ENCODE assay signal across 20 mouse cellular contexts in genomic region chr17:84665691-84666090, GRCm38 (mm10). TPM values are rescaled to one million over a fixed set of nuclear protein-coding genes. Genes with fewer than 3 reads are reported as not detected.
DNase-seq lines count a peak whose midpoint lies in the region; ATAC-seq lines count a peak whose summit lies in the region.
"Had no signal": no experiment of that assay in that cellular context is flagged by ENCODE, and none has a peak within 500 bp of the region (broad histone marks: within the 10 kb centered on the region; RNA-seq: fewer than 3 reads in every experiment).

No protein-coding gene starts in this region.

- peak overlapping the region; percentile 44 for H3K4me2 ChIP-seq in intestine, embryonic 15.5 days (replicated peaks)
- H3K4me2 ChIP-seq in stomach, embryonic 15.5 days = no peak overlapping the region
- no peak overlapping the region for H3K4me2 ChIP-seq in hindbrain, embryonic 14.5 days (replicated peaks)
- no peak overlapping the region for H3K4me2 ChIP-seq in hindbrain, embryonic 12.5 days (replicated peaks)
- H3K4me2 ChIP-seq: limb, embryonic 15.5 days had no signal

- peaks cover 18% of the 10 kb centered on the region for H3K4me1 ChIP-seq in intestine, embryonic 15.5 days (replicated peaks)
- 0 out of 2 replicates have a peak, but pooled peaks cover 4% of the 10 kb centered on the region for H3K4me1 ChIP-seq in stomach, embryonic 15.5 days
- no peaks in the 10 kb centered on the region; the same call in 1 of the 2 replicates for H3K4me1 ChIP-seq in hindbrain, embryonic 14.5 days (replicated peaks; ENCODE audit: control insufficient read depth, insufficient read depth, low read length)
- no peaks in the 10 kb centered on the region for H3K4me1 ChIP-seq in hindbrain, embryonic 12.5 days

- H3K9ac ChIP-seq in intestine, embryonic 15.5 days = no peak overlapping the region
- no peak overlapping the region for H3K9ac ChIP-seq in stomach, embryonic 15.5 days
- H3K9ac ChIP-seq in hindbrain, embryonic 14.5 days = no peak overlapping the region
- no peak overlapping the region for H3K9ac ChIP-seq in hindbrain, embryonic 12.5 days
- H3K9ac ChIP-seq: limb, embryonic 15.5 days; liver, postnatal 0 days had no signal

- H3K36me3 ChIP-seq in intestine, embryonic 15.5 days = no peaks in the 10 kb centered on the region
- no peaks in the 10 kb centered on the region for H3K36me3 ChIP-seq in stomach, embryonic 15.5 days
- H3K36me3 ChIP-seq in hindbrain, embryonic 14.5 days (replicated peaks; ENCODE audit: control insufficient read depth, insufficient read depth) = no peaks in the 10 kb centered on the region
- no peaks in the 10 kb centered on the region for H3K36me3 ChIP-seq in hindbrain, embryonic 12.5 days
- H3K36me3 ChIP-seq: forebrain, embryonic 10.5 days; heart, embryonic 10.5 days; limb, embryonic 15.5 days had no signal

- ATAC-seq in intestine, embryonic 15.5 days = peak; percentile 85
- 0 out of 2 replicates have a peak, but pooled peaks have one; percentile 43 for ATAC-seq in stomach, embryonic 15.5 days (ENCODE audit: insufficient read depth, low FRiP score, low read depth)
- no peak for ATAC-seq in activated CD4-positive, CD25-positive, alpha-beta regulatory T cell, adult 4 months
- no peak for ATAC-seq in hindbrain, embryonic 14.5 days (ENCODE audit: low FRiP score)
- ATAC-seq in hindbrain, embryonic 12.5 days (ENCODE audit: low FRiP score) = no peak
- ATAC-seq: liver, postnatal 0 days had no signal

- 19% methylated on average over 9 of the region's 9 CpGs for WGBS in intestine, embryonic 15.5 days
- WGBS in stomach, embryonic 15.5 days = 34% methylated on average over 9 of the region's 9 CpGs
- WGBS in hindbrain, embryonic 14.5 days = 42% methylated on average over 9 of the region's 9 CpGs
- 40% methylated on average over 9 of the region's 9 CpGs for WGBS in hindbrain, embryonic 12.5 days

- H3K4me3 ChIP-seq in intestine, embryonic 15.5 days (replicated peaks) = no peak overlapping the region
- H3K4me3 ChIP-seq in stomach, embryonic 15.5 days (replicated peaks) = no peak overlapping the region
- no peak overlapping the region for H3K4me3 ChIP-seq in hindbrain, embryonic 14.5 days (replicated peaks; ENCODE audit: low read length)
- H3K4me3 ChIP-seq in hindbrain, embryonic 12.5 days = no peak overlapping the region
- H3K4me3 ChIP-seq: forebrain, embryonic 10.5 days; heart, embryonic 10.5 days; limb, embryonic 15.5 days had no signal

- H3K27ac ChIP-seq in intestine, embryonic 15.5 days = no peak overlapping the region
- no peak overlapping the region for H3K27ac ChIP-seq in stomach, embryonic 15.5 days
- H3K27ac ChIP-seq in hindbrain, embryonic 14.5 days = no peak overlapping the region
- H3K27ac ChIP-seq in hindbrain, embryonic 12.5 days = no peak overlapping the region
- H3K27ac ChIP-seq: forebrain, embryonic 10.5 days; heart, embryonic 10.5 days; limb, embryonic 15.5 days had no signal

- H3K9me3 ChIP-seq in intestine, embryonic 15.5 days = no peaks in the 10 kb centered on the region
- H3K9me3 ChIP-seq in stomach, embryonic 15.5 days = no peaks in the 10 kb centered on the region
- no peaks in the 10 kb centered on the region for H3K9me3 ChIP-seq in hindbrain, embryonic 14.5 days (ENCODE audit: control insufficient read depth, low read length)
- no peaks in the 10 kb centered on the region for H3K9me3 ChIP-seq in hindbrain, embryonic 12.5 days (replicated peaks)
- H3K9me3 ChIP-seq: forebrain, embryonic 10.5 days; heart, embryonic 10.5 days; limb, embryonic 15.5 days had no signal

- DNase-seq in kidney, adult 11 months = peak; percentile 19
- no peak for DNase-seq in kidney, adult 18-20 months
- peak; percentile 45 for DNase-seq in kidney, postnatal 14 days
- no peak for DNase-seq in hindbrain, embryonic 14.5 days (ENCODE audit: low spot score)
- DNase-seq: adrenal gland, postnatal 10 days; cerebellum, adult 9-11 months; gastrocnemius, postnatal 25 days; heart, postnatal 14 days; layer of hippocampus, postnatal 36 days; liver, postnatal 0 days; lung, postnatal 36 days; midbrain, embryonic 14.5 days had no signal

- no peaks in the 10 kb centered on the region for H3K27me3 ChIP-seq in intestine, embryonic 15.5 days (replicated peaks)
- H3K27me3 ChIP-seq in stomach, embryonic 15.5 days (replicated peaks) = no peaks in the 10 kb centered on the region
- H3K27me3 ChIP-seq in hindbrain, embryonic 14.5 days (ENCODE audit: control insufficient read depth, insufficient read depth, low read length) = no peaks in the 10 kb centered on the region
- no peaks in the 10 kb centered on the region for H3K27me3 ChIP-seq in hindbrain, embryonic 12.5 days
- H3K27me3 ChIP-seq: limb, embryonic 15.5 days had no signal

RNA-seq across cellular contexts. Expression of gene Abcg8, which starts 10.4 kb away (rescaled TPM):
- polyA plus RNA-seq in intestine, embryonic 15.5 days (2015; fragmentation: Nextera tagmentation; extraction: Ambion mirVana) = 0.30 and 0.57 TPM in 2 replicates
- polyA plus RNA-seq in stomach, embryonic 15.5 days (2015; fragmentation: Nextera tagmentation; extraction: Ambion mirVana) = 0.14 and 0.15 TPM in 2 replicates
- polyA plus RNA-seq in activated CD4-positive, CD25-positive, alpha-beta regulatory T cell, adult 4 months (2017; shearing (Covaris generic)) = not detected
- polyA plus RNA-seq in hindbrain, embryonic 14.5 days (2014; fragmentation: Nextera tagmentation; extraction: Ambion mirVana) = 0.08 and 0.09 TPM in 2 replicates
- 0.12 and 0.22 TPM in 2 replicates for polyA plus RNA-seq in hindbrain, embryonic 12.5 days (2016; fragmentation: Nextera tagmentation; extraction: Ambion mirVana)
- polyA plus RNA-seq: frontal cortex, adult 2 months had no signal

RNA-seq across cellular contexts. Expression of gene Abcg5, which starts 17.1 kb away (rescaled TPM):
- polyA plus RNA-seq in intestine, embryonic 15.5 days (2015; fragmentation: Nextera tagmentation; extraction: Ambion mirVana) = 2.3 and 3.4 TPM in 2 replicates
- polyA plus RNA-seq in stomach, embryonic 15.5 days (2015; fragmentation: Nextera tagmentation; extraction: Ambion mirVana) = 0.90 and 1.4 TPM in 2 replicates
- not detected for polyA plus RNA-seq in activated CD4-positive, CD25-positive, alpha-beta regulatory T cell, adult 4 months (2017; shearing (Covaris generic))
- polyA plus RNA-seq in hindbrain, embryonic 14.5 days (2014; fragmentation: Nextera tagmentation; extraction: Ambion mirVana) = 2.6 and 5.9 TPM in 2 replicates
- polyA plus RNA-seq in hindbrain, embryonic 12.5 days (2016; fragmentation: Nextera tagmentation; extraction: Ambion mirVana) = 3.8 and 5.8 TPM in 2 replicates
- polyA plus RNA-seq: frontal cortex, adult 2 months had no signal

RNA-seq across cellular contexts. Expression of gene Dync2li1, which starts 39.4 kb away (rescaled TPM):
- polyA plus RNA-seq in intestine, embryonic 15.5 days (2015; fragmentation: Nextera tagmentation; extraction: Ambion mirVana) = 21.9 and 24.7 TPM in 2 replicates
- 27.8 and 31.4 TPM in 2 replicates for polyA plus RNA-seq in stomach, embryonic 15.5 days (2015; fragmentation: Nextera tagmentation; extraction: Ambion mirVana)
- under 1 TPM; 0.65 to 0.97 TPM for polyA plus RNA-seq in activated CD4-positive, CD25-positive, alpha-beta regulatory T cell, adult 4 months (2017; shearing (Covaris generic))
- polyA plus RNA-seq in hindbrain, embryonic 14.5 days (2014; fragmentation: Nextera tagmentation; extraction: Ambion mirVana) = 33.4 and 34.8 TPM in 2 replicates
- polyA plus RNA-seq in hindbrain, embryonic 12.5 days (2016; fragmentation: Nextera tagmentation; extraction: Ambion mirVana) = 34.9 and 37.7 TPM in 2 replicates

Comparison
In these comparisons a context has a peak if more than half of its experiments do, and no peak if none do; other contexts are left out.
1. DNase-seq: peak in kidney, adult 11 months (single experiment) and kidney, postnatal 14 days (single experiment); none in kidney, adult 18-20 months (single experiment) and hindbrain, embryonic 14.5 days (single experiment).
2. ATAC-seq: peak in intestine, embryonic 15.5 days (single experiment) and stomach, embryonic 15.5 days (single experiment); none in activated CD4-positive, CD25-positive, alpha-beta regulatory T cell, adult 4 months (single experiment), hindbrain, embryonic 14.5 days (single experiment) and hindbrain, embryonic 12.5 days (single experiment).
3. RNA of gene Dync2li1, which starts 39.4 kb away (polyA plus RNA-seq): 34.9 to 37.7 TPM in hindbrain, embryonic 12.5 days, 33.4 to 34.8 TPM in hindbrain, embryonic 14.5 days, 27.8 to 31.4 TPM in stomach, embryonic 15.5 days and 21.9 to 24.7 TPM in intestine, embryonic 15.5 days; 0.65 to 0.97 TPM in activated CD4-positive, CD25-positive, alpha-beta regulatory T cell, adult 4 months; every median in the first group is over 10 times any median in the second.